Mouse (Mus musculus): ENCODE measurements around the gene Selenom.

DNA sequence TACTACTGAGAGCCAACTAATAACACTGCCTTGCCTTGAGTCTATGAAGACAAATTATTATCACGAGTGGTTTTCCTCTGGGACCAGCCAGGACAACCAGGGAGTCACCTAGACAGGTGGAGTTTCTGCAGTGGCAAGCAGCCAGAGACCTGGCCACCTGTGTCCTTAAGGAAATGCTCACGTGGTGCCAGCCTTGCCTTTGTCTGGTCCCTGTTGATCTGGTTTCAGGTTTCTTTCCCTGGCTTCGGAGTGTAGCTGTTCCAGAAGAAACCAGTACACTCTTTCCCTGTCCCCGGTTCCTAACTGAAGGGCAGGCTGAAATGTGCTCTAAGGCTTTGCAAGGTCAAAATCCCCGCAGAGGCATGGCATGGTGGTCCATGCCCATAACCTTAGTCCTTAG, 17.7 kb upstream of the Selenom start:
- no peak for TF ChIP-seq ZNF384 (IDR thresholded peaks at IDR 0.05; ENCODE audit: low read depth, low read length)
- no peak for TF ChIP-seq ZC3H11A (IDR thresholded peaks at IDR 0.05; ENCODE audit: borderline replicate concordance, low read depth, low read length)
